Mouse (Mus musculus): ENCODE results near the gene Fras1.

Fras1 gene

DNA sequence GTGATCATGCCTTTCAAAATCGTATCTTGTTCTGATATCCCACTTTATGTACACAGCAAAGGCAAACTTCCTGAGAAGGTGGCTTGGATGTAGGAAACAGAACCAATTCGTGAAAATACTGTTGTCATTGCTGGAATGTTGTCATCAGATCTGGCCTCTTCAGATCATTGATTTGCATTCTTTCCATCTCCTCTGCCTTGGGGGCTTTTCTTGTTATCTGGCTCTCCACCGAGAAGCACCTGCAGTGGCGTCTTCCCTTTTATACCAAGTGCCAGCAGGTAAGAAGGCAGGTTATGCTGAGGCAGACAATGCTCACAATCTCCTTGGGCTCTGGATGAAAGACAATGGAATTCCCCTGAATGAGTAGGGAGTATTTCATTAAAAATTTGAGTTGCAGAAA lies 108.3 kb downstream of the Fras1 start:
- DNase-seq (ENCODE audit: low spot score in 2 of 2) = no peak

DNA sequence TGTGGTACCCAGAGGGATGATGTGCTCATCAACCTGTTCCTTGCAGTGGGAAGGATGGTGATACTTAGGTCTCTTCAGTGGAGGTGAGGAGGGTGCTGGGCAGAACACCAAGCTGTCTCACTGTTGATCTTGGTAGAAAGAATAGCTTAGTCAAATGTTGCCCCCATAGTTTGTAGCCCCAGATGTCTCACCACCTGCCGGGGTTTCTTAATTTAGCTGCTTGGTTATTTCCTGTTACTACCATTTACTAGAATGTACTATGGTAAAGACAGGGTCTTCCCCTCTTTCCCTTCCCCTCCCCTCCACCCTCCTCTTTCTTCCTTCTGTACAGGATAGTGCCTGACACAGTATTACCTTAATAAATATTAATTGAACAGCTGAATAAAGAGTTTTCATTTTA lies 118.7 kb downstream of the Fras1 start:
- no peak for DNase-seq (ENCODE audit: low spot score in 2 of 2)

DNA sequence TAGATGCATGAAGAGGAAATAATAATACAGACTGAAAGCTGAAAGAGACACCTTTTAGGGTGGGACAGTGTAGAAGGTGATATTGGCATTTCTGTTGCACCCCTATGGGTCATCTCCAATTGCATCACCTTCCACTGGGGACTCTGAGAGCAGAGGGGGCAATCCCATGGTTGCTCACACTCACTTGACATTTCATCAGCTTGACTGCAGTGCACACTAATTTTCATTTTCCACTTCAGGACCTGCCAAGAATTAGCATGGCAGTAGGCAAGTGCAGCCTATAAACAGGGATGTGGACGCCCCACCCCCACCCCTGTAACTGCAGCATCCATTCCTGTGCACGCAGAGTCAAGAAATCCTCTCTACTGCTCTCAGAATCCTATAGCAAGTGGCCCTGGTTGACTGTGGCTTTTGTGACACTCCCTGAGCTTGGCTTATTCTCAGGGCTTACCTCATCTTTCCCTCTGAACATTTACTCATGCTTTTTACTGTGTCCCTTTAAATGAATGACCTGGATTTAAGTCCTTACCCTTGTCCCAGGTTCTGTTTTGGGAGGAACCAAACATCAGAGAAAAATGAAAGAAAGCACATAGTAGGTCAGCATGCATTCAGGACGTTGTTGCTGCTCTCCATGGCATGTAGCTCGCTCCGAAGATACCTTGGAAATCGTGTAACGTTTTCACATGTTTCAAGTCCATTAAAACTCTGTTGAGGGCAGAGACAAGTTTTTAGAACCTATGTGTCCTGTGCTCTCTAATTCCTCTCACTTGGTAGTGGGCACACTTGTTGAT lies 120.9 kb downstream of the Fras1 start:
- DNase-seq (ENCODE audit: low spot score in 2 of 2) = no peak

DNA sequence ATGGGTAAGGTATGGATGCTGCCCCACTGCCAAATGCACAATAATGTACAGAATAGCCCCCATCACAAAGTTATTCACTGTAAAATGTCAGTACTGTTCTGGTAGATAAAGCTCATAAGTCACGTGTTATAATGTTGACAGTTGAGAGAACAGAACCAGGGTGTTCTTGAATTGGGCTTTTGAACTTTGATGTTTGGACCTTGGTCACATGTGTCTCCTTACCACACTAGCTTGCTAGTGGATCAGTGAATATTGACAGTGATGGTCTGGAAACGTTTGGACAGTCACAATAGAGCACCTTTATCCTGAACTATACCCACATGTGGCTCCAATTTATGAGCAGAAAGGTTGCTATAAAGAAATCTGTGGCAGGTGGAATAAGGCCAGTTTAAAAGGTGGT lies 124.3 kb downstream of the Fras1 start:
- no peak for DNase-seq (ENCODE audit: low spot score in 2 of 2)

DNA sequence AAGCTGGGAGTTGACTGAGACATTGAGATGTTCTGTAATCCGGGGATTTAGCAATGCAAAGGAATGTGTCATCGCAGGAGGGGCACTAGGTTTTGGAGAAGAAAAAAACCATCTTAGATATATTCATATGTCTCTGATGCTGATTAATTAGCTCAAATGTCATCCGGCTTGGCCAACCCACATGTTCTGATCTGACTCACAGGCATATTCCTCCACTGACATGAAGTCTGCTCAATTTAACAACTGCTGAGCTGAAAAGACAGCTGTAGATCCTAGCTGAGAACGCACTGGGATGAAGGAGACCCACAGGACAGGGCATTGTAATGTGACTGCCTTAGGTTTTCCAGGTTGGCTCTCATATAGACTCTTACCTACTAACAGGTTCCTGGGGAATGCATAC lies 128.0 kb downstream of the Fras1 start:
- DNase-seq (ENCODE audit: low spot score in 2 of 2) = no peak

DNA sequence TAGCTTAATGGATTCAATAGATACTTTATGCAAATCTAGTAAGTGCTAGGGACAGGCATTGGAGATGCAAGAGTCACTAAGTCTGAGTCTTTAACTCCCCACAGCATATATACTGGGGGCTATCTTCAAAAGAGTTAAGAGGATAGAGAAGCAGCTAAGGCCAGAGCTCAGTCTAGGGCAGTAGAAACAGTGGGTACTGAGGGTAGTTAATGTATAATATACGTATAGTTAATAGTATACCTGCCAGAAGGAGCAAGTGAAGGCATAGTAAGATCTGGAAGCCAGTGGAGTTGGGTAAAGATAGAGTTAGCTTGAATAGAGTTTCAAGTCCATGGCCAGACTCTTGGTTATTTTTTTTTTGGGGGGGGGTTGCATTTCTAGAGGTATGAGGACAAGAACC lies 128.6 kb downstream of the Fras1 start:
- DNase-seq (ENCODE audit: low spot score in 2 of 2) = no peak

DNA sequence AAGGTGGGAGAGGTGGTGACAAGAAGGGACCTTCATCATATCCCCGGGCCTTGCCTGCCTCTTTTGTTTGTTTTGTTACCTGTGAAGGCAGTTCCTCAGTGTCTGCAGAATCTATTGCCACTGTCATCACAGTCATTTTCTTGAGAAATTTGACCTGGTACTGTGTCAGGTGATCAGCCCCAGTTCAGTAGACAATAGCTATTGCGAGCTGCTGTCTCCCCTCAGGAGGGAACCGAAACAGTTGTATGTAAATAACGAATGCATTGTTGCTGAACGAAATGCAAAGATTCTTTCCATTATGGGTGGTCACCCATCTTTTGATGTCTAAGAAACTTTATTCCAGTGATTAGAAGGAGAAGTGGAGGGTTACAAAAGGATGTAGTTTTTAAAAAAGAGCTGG lies 137.2 kb downstream of the Fras1 start:
- DNase-seq (ENCODE audit: low spot score in 2 of 2) = no peak

DNA sequence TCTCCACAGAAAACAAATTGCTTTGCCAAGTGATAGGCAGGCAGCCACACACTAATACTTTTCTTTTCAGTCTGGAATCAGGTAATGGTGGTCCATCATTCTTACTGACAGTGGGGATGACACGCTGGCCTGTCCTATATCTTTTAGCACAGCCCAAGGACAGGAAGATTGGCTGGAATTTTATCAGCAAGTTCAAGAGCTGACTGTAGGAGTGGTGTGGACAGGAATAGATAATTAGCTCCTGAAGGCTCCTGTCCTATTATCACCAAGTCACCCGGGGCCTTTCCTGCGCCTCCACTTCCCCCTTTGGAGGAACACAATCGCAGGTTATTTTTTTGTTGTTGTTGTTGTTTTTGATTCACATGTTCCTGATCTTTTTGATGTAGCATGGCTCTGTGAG lies 139.6 kb downstream of the Fras1 start:
- DNase-seq (ENCODE audit: low spot score in 2 of 2) = no peak

DNA sequence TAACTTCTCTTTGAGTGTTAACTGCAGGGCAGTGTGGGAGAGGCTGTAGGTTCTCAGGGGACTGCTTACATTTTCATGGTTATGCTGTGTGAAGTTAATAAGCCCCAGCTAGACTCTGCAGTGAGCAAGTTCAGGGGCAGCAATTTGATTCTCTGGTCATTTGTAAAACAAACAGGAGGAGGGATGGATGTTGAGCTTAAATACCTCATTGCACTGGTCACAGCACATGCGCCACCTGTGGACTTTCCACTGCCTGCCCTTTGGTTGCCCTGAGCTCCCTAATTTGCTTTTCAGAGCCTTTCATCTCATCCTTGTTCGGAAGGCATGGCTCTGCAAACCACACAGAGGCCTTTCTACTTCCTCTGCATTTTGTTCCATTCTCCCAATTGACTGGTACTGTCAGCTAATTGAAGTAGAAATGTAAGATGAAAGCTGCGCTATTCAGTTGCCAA lies 142.1 kb downstream of the Fras1 start:
- no peak for DNase-seq (ENCODE audit: low spot score in 2 of 2)

DNA sequence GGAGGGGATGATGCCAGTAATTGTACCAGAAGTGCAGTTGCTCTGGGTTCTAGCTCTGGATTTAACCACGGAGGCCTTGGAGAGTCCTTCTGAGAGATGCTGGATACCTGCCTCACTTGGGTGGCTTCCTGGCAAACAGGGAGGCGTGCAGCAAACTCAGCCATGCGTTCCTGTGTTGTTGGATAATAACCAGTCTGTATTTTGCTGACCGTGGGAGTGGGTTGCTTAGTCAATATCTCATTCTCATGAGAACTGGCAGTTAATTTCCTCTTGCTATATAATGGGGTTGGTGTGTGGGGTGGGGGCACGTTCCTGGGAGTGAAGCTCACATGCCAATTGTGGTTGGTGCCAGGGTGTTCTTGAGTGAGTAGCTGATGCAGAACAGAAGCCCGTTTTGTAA lies 142.6 kb downstream of the Fras1 start:
- DNase-seq (ENCODE audit: low spot score in 2 of 2) = no peak

DNA sequence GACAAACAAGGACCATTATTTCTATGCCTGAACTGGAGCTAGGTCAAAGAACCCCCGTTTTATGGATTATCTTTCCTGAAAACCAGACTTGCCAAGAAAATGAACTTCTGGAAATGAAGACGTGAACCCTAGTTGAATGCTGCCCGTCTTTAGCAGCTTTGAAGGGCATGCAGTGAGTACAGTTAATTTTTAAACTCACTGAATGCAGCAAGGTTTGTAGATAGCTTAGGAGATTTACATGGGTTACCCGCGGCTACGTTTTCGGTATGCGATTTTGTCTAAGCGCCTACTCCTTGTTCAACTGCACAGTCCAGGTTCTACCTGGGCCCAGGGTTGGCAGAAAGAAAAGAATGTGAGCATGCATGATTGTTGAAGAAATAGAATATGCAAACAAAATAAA lies 147.8 kb downstream of the Fras1 start:
- no peak for DNase-seq (ENCODE audit: low spot score in 2 of 2)

DNA sequence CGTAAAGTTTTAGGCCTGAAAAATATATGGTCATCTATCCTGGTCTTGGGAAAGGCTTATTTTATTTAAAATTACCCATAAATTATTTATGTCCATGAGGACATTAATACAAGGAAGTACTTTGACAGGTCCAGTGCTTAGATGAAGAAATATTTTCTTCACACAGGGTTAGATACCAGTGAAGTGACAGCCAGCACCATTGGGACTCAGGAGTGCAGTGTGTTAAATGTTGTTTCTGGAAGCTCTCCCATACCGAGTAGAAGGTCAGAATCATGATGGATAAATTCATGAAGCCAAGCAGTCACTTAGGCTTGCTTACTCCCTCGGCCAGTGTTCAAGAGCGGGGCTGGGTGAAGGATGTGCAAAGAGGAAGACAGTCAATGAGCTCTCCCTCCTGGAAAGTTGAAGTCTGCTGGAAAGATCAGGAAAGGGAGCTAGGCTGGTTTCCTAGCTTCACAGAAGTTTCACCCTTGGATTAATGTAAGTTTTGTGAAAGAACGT lies 149.2 kb downstream of the Fras1 start:
- DNase-seq (ENCODE audit: low spot score in 2 of 2) = no peak

DNA sequence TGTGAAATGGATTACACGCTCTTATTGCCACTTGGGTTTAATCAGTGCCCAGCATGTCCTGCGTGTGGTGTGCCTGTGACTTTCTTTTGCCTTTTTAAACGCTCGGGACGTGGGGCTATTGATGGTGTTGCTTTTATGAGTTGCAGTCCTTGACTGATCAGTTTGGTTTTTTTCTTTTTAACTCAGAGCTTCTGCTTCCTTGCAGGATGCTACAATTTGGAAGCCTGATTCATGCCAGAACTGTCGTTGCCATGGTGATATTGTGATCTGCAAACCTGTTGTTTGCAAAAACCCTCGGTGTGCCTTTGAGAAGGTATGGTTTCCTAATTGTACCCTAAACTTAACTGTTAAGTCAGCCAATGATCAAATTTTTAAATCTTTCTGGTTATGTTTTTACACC lies 154.5 kb downstream of the Fras1 start:
- no peak for DNase-seq (ENCODE audit: low spot score in 2 of 2)

DNA sequence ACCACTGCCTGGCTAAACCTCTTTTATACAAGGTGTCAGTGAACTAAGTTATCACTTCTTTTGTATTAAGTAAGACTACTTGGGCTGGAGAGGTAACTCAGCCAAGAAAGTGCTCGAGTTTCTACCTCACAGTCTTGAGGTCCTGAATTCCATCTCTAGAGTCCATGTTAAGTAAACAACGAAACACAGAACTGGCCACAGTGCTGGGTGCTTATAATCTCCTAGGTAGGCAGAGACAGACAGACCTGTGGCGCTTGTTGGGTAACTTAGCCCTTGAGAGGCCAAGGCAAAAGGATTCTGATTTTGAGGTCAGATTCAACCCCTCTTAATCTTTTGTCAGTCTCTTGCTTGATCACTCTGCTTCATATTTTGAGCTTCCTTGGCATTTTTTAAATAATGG lies 156.8 kb downstream of the Fras1 start:
- no peak for DNase-seq (ENCODE audit: low spot score in 2 of 2)

DNA sequence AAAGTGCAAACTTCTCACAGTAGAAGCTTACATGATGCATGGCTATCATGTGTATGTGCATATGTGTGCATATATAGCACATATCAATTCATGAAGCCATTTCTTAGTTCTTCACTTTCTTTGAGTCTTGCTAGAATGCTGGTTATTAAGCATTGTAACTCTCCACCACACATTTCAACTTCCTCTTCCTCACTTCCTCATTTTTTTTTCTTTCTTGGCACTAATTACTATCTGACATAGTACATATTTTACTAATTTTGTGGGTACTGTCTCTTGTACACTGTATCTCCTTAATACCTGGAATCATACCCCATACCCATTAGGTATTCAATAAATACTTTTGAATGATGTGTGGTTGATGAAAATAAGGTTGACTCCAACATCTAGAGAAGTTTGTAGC lies 158.2 kb downstream of the Fras1 start:
- DNase-seq (ENCODE audit: low spot score in 2 of 2) = no peak

DNA sequence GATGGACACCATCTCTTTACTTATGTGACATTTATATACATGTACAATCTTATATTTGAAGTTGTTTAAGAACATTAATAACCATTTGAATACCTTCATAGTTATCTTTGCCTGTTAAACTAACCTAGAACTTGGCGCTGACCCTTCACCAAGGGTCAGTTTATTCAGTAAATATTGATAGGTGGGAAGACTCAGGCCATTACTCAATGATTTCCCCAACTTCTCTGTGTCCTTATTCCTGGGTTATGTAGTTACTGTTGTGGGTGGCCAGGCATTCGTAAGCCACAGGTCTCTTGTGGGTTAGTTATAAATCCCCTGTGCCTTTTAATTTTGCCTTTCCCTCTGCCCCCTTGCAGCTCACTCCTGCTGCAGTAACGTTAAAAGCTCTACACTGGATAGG lies 162.8 kb downstream of the Fras1 start:
- DNase-seq (ENCODE audit: low spot score in 2 of 2) = no peak

DNA sequence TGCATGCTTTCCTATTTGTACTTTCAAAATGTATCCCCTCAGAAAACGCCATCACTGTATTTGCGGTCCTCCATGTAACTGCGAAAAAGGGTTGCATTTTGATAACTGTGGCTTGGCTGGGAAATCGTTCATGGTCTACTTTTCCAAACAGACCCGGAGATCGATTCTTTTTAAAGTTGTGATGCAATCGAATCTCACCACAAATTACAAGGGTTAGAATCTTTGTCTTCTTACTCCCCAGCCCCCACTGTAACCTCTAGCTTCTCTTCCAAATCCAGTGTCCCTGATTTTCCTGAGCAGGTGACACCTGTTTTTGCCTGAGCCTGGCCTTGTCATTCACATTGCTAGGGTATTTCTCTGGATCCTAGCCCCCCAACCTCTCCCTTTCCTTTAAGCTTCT lies 163.2 kb downstream of the Fras1 start:
- no peak for DNase-seq (ENCODE audit: low spot score in 2 of 2)

DNA sequence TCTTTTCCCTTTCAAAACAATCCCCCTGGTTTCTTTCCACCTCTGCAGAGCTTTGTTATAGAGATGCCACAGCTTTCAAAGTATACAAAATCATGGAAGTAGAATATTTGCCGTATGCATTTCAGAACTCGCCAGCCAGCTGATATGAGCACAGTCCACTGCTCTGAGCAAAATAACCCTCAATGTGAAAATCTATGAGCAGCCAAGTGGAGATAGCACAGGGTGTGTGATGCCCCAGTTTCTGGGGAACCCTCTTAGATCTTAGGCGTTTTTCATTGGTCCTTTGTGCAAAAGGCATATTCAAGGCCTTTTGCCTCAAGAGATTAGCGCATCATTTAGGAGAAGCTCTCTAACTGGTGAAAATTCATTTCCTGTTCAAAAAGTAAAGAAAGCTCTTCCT lies 170.4 kb downstream of the Fras1 start:
- no peak for DNase-seq (ENCODE audit: low spot score in 2 of 2)

DNA sequence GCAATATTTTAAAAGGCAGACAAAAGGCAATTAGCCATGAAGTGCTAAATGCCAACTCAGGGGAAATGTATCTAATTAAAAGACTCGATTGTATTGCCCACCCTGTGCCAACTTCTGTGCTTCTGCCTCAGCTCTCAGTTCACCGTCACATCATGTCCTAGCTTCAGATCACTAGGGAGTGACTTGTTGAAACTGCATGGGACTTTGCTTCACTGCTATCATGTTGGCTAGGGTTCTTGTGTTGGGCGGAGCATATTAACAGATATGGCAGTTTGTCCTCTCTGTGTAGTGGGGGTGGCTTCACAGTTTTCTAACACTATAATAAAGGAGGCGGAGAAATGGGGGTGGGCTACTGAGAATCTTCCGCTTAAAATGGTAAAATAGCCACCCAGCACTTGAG lies 172.2 kb downstream of the Fras1 start:
- DNase-seq (ENCODE audit: low spot score in 2 of 2) = no peak

DNA sequence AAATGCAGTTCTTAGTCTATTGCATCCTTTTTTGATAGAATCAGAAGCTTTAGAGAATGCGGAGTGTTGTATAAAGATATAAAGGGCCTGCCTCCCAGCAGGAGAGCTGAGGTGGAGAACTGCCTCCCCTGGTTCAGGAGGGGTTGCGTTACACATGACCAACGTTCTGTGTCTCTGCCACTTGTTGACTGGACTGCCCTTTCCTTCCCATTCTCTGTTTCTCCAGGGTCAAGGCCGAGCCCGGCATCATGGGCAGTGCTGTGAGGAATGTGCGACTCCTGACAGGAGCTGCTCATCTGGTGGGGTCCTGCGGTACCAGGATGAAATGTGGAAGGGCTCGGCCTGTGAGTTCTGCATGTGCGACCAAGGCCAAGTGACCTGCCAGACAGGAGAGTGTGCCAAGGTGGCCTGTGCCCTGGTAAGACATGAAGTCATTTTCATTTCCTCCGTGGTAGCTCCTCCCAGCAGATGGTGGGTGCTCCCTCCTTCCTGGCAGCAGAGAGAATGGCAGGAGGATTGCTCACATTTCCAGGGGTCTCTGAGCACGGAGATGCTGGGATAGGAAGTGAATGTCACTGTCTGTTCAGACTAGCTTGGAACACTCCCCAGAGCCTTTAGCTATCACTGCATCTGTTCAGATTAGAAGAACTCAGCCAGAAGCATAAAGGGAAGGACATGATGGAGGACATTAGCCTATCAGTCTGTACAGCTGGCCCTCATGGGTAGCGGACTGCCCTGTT lies 181.4 kb downstream of the Fras1 start:
- no peak for DNase-seq (ENCODE audit: low spot score in 2 of 2)

DNA sequence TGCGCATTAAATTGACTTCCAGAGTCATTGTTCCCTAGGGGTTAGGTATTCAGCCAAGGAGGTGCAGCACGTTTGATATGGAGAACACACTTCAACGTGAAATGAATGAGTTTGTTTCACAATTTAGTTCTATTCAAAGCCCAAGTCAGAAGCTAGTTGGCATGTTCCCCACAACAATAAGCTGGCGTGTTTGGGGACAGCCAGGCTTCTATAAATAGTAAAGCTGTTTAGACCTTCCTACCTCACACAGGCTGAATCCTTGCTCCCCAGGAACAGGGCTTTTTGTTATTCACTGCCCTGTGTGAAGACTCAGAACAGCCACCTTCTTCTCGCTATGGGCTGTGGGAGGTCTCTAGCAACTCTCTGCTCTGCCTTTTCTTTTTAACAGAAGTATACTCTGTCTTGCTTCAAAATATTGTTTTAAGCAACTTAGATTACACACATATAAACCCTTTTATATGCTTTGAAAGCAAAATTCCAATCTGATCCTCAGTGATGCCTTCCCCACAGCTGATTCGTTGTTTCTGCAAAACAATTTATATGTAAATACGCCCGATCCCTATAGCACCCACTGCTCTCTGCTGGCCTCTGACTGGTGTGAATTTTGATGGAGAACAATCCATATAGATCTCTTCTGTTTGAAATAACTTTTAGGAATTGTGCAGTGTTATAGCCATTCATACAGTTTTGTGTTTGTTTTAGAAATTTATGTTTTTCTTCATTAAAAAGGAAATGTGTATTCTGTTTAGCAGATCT lies 184.5 kb downstream of the Fras1 start:
- no peak for DNase-seq (ENCODE audit: low spot score in 2 of 2)

DNA sequence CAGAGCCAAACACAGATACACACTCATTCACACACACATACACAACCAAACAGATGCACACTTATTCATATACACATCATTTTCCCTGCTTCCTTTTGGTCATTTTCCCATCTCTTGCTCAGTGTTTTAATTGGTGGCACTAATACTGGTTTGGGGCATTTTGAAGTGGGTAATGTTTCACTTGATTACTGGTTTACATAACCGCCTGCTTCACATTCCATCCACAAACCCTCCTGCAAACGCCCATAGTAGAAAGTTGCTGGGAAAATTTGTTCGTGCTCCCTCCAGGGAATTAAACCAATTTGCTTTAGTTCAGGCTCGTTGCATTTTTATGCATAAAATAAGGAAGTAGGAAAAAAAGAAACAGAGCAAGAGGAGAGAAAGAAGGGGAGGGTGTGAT lies 200.8 kb downstream of the Fras1 start:
- DNase-seq (ENCODE audit: low spot score in 2 of 2) = no peak

DNA sequence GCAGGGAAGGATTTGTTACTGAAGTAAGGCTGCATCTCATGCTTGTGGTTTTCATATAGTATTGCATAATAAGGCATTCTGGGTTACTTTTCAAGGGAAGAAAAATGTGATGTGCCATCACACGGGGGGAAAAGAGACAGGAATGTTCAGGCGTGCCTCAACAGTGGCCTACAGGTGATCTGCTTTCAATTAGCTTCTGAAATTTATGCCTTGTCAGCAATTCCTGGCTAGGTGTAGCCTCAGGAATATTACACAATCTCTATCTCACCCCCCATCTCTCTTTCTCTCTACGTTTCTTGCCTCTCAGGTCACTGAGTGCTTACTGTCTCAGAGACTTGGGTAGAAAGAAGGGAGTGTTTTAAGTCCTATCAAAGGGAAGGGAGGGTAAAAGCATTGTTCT lies 204.9 kb downstream of the Fras1 start:
- no peak for DNase-seq (ENCODE audit: low spot score in 2 of 2)
